Mouse (Mus musculus): ENCODE data around the gene Dapk1.

DNA sequence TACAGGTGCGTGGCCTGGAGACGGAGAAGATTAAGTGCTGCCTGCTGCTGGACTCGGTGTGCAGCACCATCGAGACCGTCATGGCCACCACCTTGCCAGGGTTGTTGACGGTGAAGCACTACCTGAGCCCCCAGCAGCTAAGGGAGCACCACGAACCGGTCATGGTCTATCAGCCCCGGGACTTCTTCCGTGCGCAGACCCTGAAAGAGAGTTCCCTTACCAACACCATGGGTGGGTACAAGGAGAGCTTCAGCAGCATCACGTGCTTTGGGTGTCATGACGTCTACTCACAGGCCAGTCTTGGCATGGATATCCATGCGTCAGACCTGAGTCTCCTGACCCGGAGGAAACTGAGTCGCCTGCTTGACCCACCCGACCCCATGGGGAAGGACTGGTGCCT, 159.4 kb downstream of the Dapk1 start:
- TF ChIP-seq POLR2A (IDR thresholded peaks at IDR 0.05; ENCODE audit: insufficient read depth, low read depth, low read length), result no peak
- TF ChIP-seq CTCF (IDR thresholded peaks at IDR 0.05), result no peak
- no peak for TF ChIP-seq EP300 (IDR thresholded peaks at IDR 0.05; ENCODE audit: insufficient read depth, low read depth, low read length)

All from heart, adult 2 months (tissue).